In the genomic region with DNA sequence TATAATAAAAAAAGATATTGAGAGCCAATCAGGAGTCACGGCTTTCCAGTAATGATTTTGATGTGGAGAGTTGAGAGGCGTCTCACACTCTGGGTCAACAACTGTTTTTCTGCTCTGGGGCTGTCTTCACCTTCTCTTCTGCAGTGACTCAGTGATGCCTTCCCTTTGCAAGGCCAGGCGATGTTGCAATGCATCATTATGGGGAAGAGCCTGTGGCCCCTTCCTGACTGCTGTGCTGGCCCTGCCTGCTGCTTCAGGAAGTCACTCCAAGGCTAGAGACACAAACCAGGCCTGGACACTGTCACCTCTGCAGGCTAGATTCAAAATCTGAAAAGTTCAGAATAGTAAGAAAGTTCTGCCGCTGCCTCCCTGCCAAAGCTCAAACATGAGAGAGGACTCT, we compare ENCODE assay signal across 13 mouse cellular contexts. TPM values are rescaled to one million over a fixed set of nuclear protein-coding genes. Genes with fewer than 3 reads are reported as not detected.
DNase-seq lines count a peak whose midpoint lies in the region; ATAC-seq and TF ChIP-seq lines count a peak whose summit lies in the region.
"Had no signal": no experiment of that assay in that cellular context is flagged by ENCODE, and none has a peak within 500 bp of the region (broad histone marks: within the 10 kb centered on the region; RNA-seq: fewer than 3 reads in every experiment).

No protein-coding gene starts in this region.

- intact Hi-C loops in heart, adult 2 months (cut with DNase I): no loop called here
- intact Hi-C loops in heart, postnatal 25 days (cut with DNase I): no loop called here

- no peaks in the 10 kb centered on the region; the same call in none of the 2 replicates for H3K79me2 ChIP-seq in heart, adult 2 months (replicated peaks; ENCODE audit: control insufficient read depth, insufficient read depth, low read length)

- WGBS in heart, adult 2 months: 67% methylated on average over 4 of the region's 4 CpGs
- WGBS in liver, postnatal 0 days (ENCODE audit: insufficient replicate concordance): 63% methylated on average over 4 of the region's 4 CpGs

- no peaks in the 10 kb centered on the region for H3K9me3 ChIP-seq in liver, postnatal 0 days (ENCODE audit: low read length)
- H3K9me3 ChIP-seq: embryonic facial prominence, embryonic 15.5 days had no signal

- no peaks in the 10 kb centered on the region for H3K27me3 ChIP-seq in heart, adult 2 months (ENCODE audit: control insufficient read depth, insufficient read depth, low read length)
- H3K27me3 ChIP-seq in liver, postnatal 0 days (ENCODE audit: insufficient read depth, low read length): no peaks in the 10 kb centered on the region
- H3K27me3 ChIP-seq: embryonic facial prominence, embryonic 15.5 days had no signal

- DNase-seq in heart, adult 2 months: peak; percentile 59 to 72
- DNase-seq in heart, postnatal 25 days (ENCODE audit: low spot score): no peak
- DNase-seq in 416B (ENCODE audit: low read depth): peak; percentile 95
- DNase-seq in adrenal gland, postnatal 25 days: peak; percentile 26
- no peak for DNase-seq in liver, postnatal 0 days
- DNase-seq in cerebellum, adult 18-20 months: no peak
- DNase-seq in right cerebral cortex, postnatal 25 days: no peak
- no peak for DNase-seq in cerebellum, adult 11-12 months
- DNase-seq: cerebellum, adult 2 months; kidney, postnatal 4 days; thymus, postnatal 36 days had no signal

- H3K9ac ChIP-seq in heart, adult 2 months (ENCODE audit: low read depth, low read length): no peak overlapping the region
- H3K9ac ChIP-seq in liver, postnatal 0 days (replicated peaks): no peak overlapping the region
- H3K9ac ChIP-seq: embryonic facial prominence, embryonic 15.5 days had no signal

- no peak overlapping the region for H3K27ac ChIP-seq in heart, adult 2 months
- peak overlapping the region; percentile 46 for H3K27ac ChIP-seq in liver, postnatal 0 days (ENCODE audit: low read depth)
- H3K27ac ChIP-seq: embryonic facial prominence, embryonic 15.5 days had no signal

- ATAC-seq in liver, postnatal 0 days: peak; percentile 66; the same call in 1 of the 2 replicates
- ATAC-seq: intestine, postnatal 0 days had no signal

- TF ChIP-seq EP300 in heart, adult 2 months (IDR thresholded peaks at IDR 0.05; ENCODE audit: insufficient read depth, low read depth, low read length): peak; percentile 39; the same call in 1 of the 2 replicates
- no peak for TF ChIP-seq EP300 in liver, postnatal 0 days (IDR thresholded peaks at IDR 0.05; ENCODE audit: low read depth)

- TF ChIP-seq POLR2A in heart, adult 2 months (IDR thresholded peaks at IDR 0.05; ENCODE audit: insufficient read depth, low read depth, low read length): no peak

- no peak for TF ChIP-seq CTCF in heart, adult 2 months (IDR thresholded peaks at IDR 0.05)
- TF ChIP-seq CTCF in liver, postnatal 0 days (IDR thresholded peaks at IDR 0.05; ENCODE audit: low read depth): no peak

- no peaks in the 10 kb centered on the region for H3K36me3 ChIP-seq in heart, adult 2 months (ENCODE audit: control insufficient read depth, insufficient read depth, low read length)
- no peaks in the 10 kb centered on the region for H3K36me3 ChIP-seq in liver, postnatal 0 days (replicated peaks; ENCODE audit: insufficient read depth, low read length)
- H3K36me3 ChIP-seq: embryonic facial prominence, embryonic 15.5 days had no signal

- no peak overlapping the region for H3K4me3 ChIP-seq in heart, adult 2 months
- H3K4me3 ChIP-seq in liver, postnatal 0 days (ENCODE audit: low read depth, low read length): no peak overlapping the region
- H3K4me3 ChIP-seq: embryonic facial prominence, embryonic 15.5 days had no signal

- no peak overlapping the region for H3K4me2 ChIP-seq in liver, postnatal 0 days (ENCODE audit: low read depth, low read length)
- H3K4me2 ChIP-seq: embryonic facial prominence, embryonic 15.5 days had no signal

- H3K4me1 ChIP-seq in heart, adult 2 months (ENCODE audit: control insufficient read depth, insufficient read depth, low read length): no peaks in the 10 kb centered on the region; the same call in 1 of the 2 replicates
- peaks cover 7% of the 10 kb centered on the region; the same call in 1 of the 2 replicates for H3K4me1 ChIP-seq in liver, postnatal 0 days (ENCODE audit: insufficient read depth)
- H3K4me1 ChIP-seq: embryonic facial prominence, embryonic 15.5 days had no signal

RNA-seq across cellular contexts. Expression of a gene that starts 11.9 kb away (rescaled TPM):
- total RNA-seq in heart, adult 2 months (2021): 10 to 100 TPM; 43.3 to 43.5 TPM
- polyA plus RNA-seq in heart, adult 2 months (2012; rRNA removed): 37.2 and 39.3 TPM in 2 replicates
- total RNA-seq in heart, postnatal 25 days (2021): 10 to 100 TPM; 64.3 to 73.1 TPM
- total RNA-seq in adrenal gland, postnatal 25 days (2021): 4.4 and 5.2 TPM in 2 replicates
- 10.0 and 12.0 TPM in 2 replicates for polyA plus RNA-seq in liver, postnatal 0 days (2015; fragmentation: Nextera tagmentation; extraction: Ambion mirVana)

Comparison
In these comparisons a context has a peak if more than half of its experiments do, and no peak if none do; other contexts are left out.
1. DNase-seq: peak in heart, adult 2 months (2 of 2), 416B (single experiment) and adrenal gland, postnatal 25 days (single experiment); none in heart, postnatal 25 days (single experiment), liver, postnatal 0 days (single experiment), cerebellum, adult 18-20 months (0 of 2), right cerebral cortex, postnatal 25 days (single experiment) and cerebellum, adult 11-12 months (single experiment).